Mouse (Mus musculus) spleen, adult 2 months (tissue): ENCODE measurements around the gene Mrm2.
A peak's percentile ranks its signal among the peaks of the same experiment; 100 is the strongest.

Source experiments
- CTCF ChIP-seq: fragments of 200-500 bp; IDR thresholded peaks from 2 replicates; pipeline ENCODE4 v1.5.1; 2011; ENCODE audit warnings: mild to moderate bottlenecking, inconsistent platforms; ENCODE audit not compliant: insufficient read depth, insufficient read length, insufficient replicate concordance; ENCODE audit errors: extremely low read depth
- POLR2A ChIP-seq: fragments of 200-500 bp; IDR thresholded peaks from 2 replicates; pipeline ENCODE4 v1.6.1; 2011; ENCODE audit warnings: low read depth, low read length, inconsistent platforms

DNA sequence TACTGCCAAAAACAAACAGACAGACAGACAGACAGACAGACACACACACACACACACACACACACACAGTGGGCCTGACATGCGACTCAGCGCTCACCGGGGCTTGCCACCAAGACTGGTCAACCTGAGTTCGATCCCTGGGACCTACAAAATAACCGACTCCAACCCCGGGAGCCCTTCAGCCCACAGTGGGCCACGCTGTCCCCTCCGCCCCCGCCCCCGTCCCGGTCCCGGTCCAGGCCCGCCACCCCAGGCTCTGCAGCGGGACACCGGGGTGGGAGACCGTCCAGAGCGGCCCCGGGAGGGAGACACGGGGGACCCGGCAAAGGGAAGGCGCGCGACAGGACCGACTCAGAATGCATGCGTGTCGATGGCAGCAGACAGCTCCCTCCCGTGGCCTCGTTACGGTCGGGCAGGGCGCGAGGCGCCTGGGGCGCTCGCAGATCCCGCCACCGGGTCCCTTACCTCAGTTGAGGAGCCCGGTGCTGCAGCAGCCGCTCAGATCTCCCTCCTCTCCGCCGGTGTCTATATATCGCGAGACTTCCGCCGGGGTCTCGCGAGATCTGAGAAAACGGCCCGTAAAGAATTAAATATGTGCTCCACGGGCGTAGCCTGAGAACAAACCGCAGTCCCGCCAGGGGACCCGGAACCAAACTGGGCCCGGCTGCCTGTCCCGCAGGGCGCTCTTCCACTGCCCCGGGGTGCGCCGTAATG, 10.5 kb downstream of the Mrm2 start, which contains the start of the genes Mad1l1 and Nudt1:
- TF ChIP-seq POLR2A = peak; percentile 37; the same call in 1 of the 2 replicates
- TF ChIP-seq CTCF = no peak
